Mouse (Mus musculus): ENCODE results near the gene Vcan.

GRCm38 (mm10) chr13:89777146-89777545, 34.8 kb upstream of the Vcan start:
- TF ChIP-seq CTCF (IDR thresholded peaks at IDR 0.05; ENCODE audit: borderline replicate concordance, control insufficient read depth, extremely low read depth, insufficient read depth, low read length, poor library complexity) (no peak), POLR2A (IDR thresholded peaks at IDR 0.05; ENCODE audit: control insufficient read depth, extremely low read depth, insufficient read depth, low read length, poor library complexity) (no peak)
